Mouse (Mus musculus) bone marrow macrophage, adult 2 months (primary cell): ENCODE data around the gene Fkbpl.

Experiments used
- CTCF ChIP-seq: IDR thresholded peaks from 2 replicates; pipeline ENCODE4 v1.5.1; 2012; ENCODE audit warnings: low read depth, mild to moderate bottlenecking, low read length, moderate library complexity
- POLR2A ChIP-seq: IDR thresholded peaks from 2 replicates; pipeline ENCODE4 v1.6.1; 2012; ENCODE audit warnings: mild to moderate bottlenecking, low read depth, low read length, borderline replicate concordance

GRCm38 (mm10) chr17:34640778-34641601 is 3.6 kb upstream of the Fkbpl start:
- TF ChIP-seq CTCF (no peak), POLR2A (no peak)
